In the genomic region with DNA sequence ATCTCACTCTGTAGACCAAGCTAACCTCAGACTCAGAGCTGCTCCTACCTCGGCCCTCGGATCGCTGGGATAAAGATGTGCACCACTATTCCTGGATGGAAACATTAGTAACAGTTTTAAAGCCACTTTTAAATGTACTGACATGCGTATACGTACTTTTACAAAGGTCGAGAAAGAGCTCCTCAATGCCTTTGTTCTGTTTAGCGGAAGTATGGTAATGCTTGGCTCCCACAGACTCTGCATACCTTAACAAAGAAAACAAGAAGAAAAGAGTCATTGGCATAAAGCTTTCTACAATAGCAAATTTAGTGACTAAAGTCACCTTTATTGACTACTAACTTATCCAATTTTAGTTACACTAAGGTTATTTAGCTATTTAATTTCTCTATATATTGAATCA, we compare ENCODE assay signal across 17 mouse cellular contexts.
"Had no signal": no experiment of that assay in that cellular context is flagged by ENCODE, and none has a peak within 500 bp of the region (broad histone marks: within the 10 kb centered on the region; RNA-seq: fewer than 3 reads in every experiment).

No protein-coding gene starts in this region.

- H3K4me3 ChIP-seq: lung, embryonic 15.5 days; megakaryocyte, embryonic 14.5 days; midbrain, embryonic 12.5 days; neural tube, embryonic 12.5 days; stomach, embryonic 15.5 days had no signal

- H3K27ac ChIP-seq: lung, embryonic 15.5 days; macrophage; midbrain, embryonic 12.5 days; neural tube, embryonic 12.5 days; stomach, embryonic 15.5 days; stomach, postnatal 0 days had no signal

- H3K4me1 ChIP-seq: lung, embryonic 15.5 days; midbrain, embryonic 12.5 days; neural tube, embryonic 12.5 days; stomach, embryonic 15.5 days had no signal

- H3K4me2 ChIP-seq: lung, embryonic 15.5 days; midbrain, embryonic 12.5 days; neural tube, embryonic 12.5 days; stomach, embryonic 15.5 days had no signal

- H3K9ac ChIP-seq: liver, postnatal 0 days; lung, embryonic 15.5 days; midbrain, embryonic 12.5 days; neural tube, embryonic 12.5 days; stomach, embryonic 15.5 days had no signal

- H3K9me3 ChIP-seq: lung, embryonic 15.5 days; megakaryocyte, embryonic 14.5 days; midbrain, embryonic 12.5 days; neural tube, embryonic 12.5 days; stomach, embryonic 15.5 days had no signal

- H3K27me3 ChIP-seq: lung, embryonic 15.5 days; megakaryocyte, embryonic 14.5 days; midbrain, embryonic 12.5 days; neural tube, embryonic 12.5 days; stomach, embryonic 15.5 days had no signal

- ATAC-seq: liver, postnatal 0 days; lung, postnatal 0 days had no signal

- DNase-seq: liver, postnatal 0 days; lung, adult 2 months; lung, postnatal 14 days; lung, postnatal 36 days; midbrain, embryonic 14.5 days; right cerebral cortex, postnatal 14 days; thymus, adult 2 months; thymus, postnatal 25 days; thymus, postnatal 4 days had no signal
